Mouse (Mus musculus) urinary bladder, postnatal 10 days (tissue): ENCODE measurements at regions not wholly inside any gene's neighbourhood (a gene's known extent, or its start where the extent isn't known, plus 50 kb on each side); places are given as distances from the start of the nearest gene placed in this dataset.
"Not testable (repeated sequence)": the region's sequence is repeated elsewhere in the genome, so short reads cannot be mapped to it uniquely, and the experiment has no call there.

Experiments
- DNase-seq: peaks from one replicate; pipeline ENCODE4 v3.0.0; 2022; ENCODE audit warnings: low spot score

GRCm38 (mm10) chr3:21625039-21625438 lies 451.4 kb upstream of the Tbl1xr1 start:
- DNase-seq, result no peak

- no peak for DNase-seq
Observed at GRCm38 (mm10) chr3:21626029-21626428, 450.4 kb upstream of the Tbl1xr1 start.

- DNase-seq, result not testable (repeated sequence)
Observed at GRCm38 (mm10) chr3:21627048-21627447, 449.4 kb upstream of the Tbl1xr1 start.

- DNase-seq, result no peak
Observed at GRCm38 (mm10) chr3:21633600-21634221, 442.7 kb upstream of the Tbl1xr1 start.

- DNase-seq, result no peak
Observed at GRCm38 (mm10) chr3:21634675-21635204, 441.7 kb upstream of the Tbl1xr1 start.

GRCm38 (mm10) chr3:21638886-21639285 lies 437.6 kb upstream of the Tbl1xr1 start:
- no peak for DNase-seq

GRCm38 (mm10) chr3:21639576-21639975 lies 436.9 kb upstream of the Tbl1xr1 start:
- no peak for DNase-seq

DNA sequence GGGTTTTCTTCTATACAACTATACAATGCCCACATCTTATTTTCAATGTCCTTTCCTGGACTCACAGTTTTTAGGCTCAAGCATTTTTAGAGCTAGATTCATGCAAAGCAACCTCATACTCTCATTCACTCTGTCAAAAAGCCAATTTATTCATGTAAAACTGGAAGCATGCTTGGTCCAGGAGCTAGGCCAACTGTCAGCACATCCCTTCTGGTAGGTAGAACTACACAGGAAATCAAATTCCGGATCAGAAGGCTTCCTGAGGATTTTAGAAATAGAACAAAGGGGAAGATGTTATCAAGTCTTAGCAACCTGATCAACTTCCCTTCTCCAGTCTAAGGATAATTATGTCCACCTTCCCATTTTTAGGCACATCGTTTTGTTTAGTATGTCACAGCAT lies 432.4 kb upstream of the Tbl1xr1 start:
- DNase-seq, result no peak

DNA sequence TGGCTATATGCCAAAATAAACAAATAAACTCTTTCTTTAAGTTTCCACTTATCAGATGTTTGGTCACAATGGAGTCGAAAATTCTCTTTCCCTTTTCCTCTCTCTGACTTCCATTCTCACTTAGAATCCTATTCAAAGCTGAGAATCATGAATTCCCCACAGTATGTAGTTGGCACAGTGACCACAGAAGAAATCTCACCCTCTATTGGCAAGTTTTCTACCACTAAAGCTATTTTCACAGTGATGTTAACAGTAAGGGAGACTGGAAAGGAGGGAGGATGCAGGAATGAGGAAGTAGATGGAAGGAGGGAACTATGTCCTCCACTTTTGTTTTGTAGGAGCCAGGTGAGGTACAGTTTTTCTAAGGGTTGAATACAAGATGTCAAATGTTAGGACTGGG lies 431.2 kb upstream of the Tbl1xr1 start:
- DNase-seq, result no peak

DNA sequence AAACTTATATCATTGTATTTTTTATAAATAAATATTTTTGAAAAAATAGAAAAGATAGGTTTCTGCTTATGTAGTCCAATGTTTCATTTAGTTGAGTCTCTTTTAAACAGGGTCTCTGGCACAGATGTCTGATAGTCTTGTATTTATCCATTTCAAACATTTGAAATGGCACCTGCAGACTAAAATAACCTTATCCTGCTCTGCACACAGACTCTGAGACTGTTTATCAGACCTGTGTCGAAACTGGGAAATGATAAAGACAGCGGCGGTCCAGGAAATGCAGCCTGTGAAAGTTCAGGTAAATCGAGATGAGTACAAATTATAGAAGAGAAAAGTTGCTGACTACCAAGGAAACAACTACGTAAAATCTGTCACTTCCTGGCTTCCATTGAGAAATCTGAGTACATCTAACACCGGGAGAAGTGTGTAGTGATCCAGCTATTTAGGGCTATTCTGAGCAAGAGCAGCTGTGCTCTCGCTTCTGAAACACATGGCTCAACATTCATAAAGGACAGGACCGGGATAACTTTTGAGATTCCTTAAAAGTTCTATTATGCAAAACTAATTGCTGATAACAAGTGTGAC lies 426.5 kb upstream of the Tbl1xr1 start:
- DNase-seq, result no peak

GRCm38 (mm10) chr3:21655301-21655700 lies 421.2 kb upstream of the Tbl1xr1 start:
- no peak for DNase-seq

GRCm38 (mm10) chr3:21667349-21668143 lies 408.9 kb upstream of the Tbl1xr1 start:
- DNase-seq, result no peak

GRCm38 (mm10) chr3:21671885-21672284 lies 404.6 kb upstream of the Tbl1xr1 start:
- no peak for DNase-seq

DNA sequence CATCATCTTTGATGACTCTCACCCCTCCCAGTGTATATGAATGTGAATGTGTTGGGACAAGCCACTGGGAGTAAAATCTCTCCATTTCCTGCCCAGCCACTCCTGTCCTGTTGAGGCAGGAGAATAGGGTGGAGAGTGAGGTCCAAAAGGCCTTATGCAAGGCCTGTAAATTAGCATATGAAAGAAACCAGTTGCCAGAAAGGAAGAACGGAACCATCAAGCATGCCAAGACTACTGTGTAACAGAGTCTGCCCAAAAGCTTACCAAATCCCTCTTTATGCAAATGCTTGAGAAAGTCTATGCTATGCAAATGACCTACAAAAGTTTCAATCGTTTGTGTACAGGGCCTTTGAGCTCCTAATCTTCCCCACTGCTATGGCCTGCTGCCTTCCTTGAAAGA lies 404.0 kb upstream of the Tbl1xr1 start:
- DNase-seq, result no peak

DNA sequence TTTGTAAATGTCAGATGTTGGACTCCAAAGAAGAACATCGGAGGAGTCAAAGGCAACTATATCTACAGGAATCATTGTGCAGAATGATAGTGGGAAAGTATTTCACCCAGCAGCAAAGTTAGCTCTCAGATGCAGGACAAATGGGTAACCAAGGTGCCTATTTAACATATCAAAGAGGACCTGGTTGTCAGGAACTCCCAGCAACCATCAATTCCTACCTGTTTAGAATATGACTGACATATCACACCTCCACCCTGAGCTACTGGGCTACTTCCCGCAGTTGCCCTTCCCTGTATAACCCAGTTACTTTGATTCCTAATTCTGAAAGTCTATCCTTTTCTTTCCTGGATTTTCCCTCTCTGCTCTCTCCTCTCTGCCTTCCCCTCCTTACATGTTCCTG lies 403.0 kb upstream of the Tbl1xr1 start:
- no peak for DNase-seq

- no peak for DNase-seq
Observed at GRCm38 (mm10) chr3:21678265-21678664, 398.2 kb upstream of the Tbl1xr1 start.

DNA sequence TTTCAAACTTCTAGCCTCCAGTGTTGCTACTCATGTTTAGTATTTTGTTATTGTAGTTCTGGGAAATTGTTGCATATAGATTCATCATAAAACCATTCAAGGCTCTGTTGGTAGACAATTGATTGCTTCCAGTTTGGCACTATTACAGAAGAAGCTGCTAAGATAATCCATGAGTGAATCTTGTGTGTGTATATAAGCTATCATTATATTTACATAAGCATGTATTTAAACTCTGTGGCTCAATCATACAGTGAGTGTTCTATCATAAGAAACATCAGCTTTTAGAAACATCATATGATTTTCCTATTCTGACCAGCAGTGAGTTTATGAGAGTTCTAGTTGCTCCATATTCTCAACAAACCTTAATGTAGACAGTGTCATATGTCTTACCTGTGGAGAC lies 397.7 kb upstream of the Tbl1xr1 start:
- no peak for DNase-seq

GRCm38 (mm10) chr3:21697980-21698672 lies 378.3 kb upstream of the Tbl1xr1 start:
- DNase-seq, result not testable (repeated sequence)

GRCm38 (mm10) chr3:21699526-21699925 lies 376.9 kb upstream of the Tbl1xr1 start:
- no peak for DNase-seq

- no peak for DNase-seq
Observed at GRCm38 (mm10) chr3:21700326-21700725, 376.1 kb upstream of the Tbl1xr1 start.

DNA sequence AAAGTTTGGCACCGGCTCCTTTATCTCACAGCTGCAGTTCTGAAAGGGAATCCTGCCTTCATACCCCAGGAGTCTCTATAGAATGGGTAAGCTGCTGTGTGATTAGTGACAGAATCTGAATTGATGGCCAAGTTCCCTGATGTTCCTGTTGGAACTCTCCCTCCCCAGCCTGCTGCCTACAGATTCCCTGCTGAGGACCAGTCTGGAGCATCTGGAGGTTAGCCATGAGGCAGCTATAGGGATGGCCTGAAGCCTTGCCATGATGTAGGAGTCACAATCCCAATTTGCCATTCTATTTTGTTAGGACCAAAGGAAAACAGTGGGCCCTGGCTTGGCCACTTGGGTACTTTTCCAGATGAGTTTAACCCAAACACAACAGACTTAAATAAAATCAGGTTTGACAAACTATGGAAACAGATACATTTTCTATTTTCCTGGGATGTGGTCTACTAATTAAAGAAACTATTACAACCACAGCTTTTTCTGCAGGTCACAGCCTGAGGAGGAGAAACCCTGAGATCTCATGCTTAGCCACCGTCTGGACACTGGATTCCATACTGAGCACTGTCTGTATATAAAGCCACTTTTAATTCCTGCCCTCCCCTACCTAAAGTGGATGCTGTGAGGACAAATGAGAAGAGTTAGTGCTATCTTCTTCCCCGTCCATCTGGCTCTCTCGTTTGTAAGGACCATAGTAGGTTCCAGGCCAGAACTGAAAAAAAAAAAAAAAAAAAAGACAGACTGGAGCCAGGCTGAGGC lies 349.5 kb upstream of the Tbl1xr1 start:
- no peak for DNase-seq

DNA sequence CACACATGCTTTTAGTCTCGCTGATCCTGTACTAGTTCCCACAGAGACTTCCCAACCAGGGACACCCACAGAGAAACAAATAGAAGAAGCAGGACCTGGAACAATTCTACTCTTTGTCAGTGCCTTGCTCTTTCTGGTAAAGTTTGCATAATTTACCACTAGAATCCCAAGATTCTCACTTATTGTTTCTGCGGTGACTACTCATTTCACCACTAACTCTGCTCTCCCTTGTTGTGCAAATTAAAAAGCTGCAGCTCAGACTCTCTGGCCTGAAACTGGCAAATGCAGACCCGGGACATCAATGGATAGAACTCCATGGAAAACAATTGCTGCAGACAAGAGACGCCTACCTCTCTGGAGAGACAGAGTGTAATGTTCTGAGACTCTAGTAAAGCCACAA lies 348.4 kb upstream of the Tbl1xr1 start:
- DNase-seq, result no peak
